Mouse (Mus musculus) megakaryocyte progenitor cell, adult 5-6 weeks (primary cell): ENCODE data around the gene Hspg2. TPM values are rescaled to one million over a fixed set of nuclear protein-coding genes. Genes with fewer than 3 reads are reported as not detected.

ENCODE experiments used
- ATAC-seq: replicated peaks from 2 replicates; pipeline ENCODE4 v1.8.0; 2016; ENCODE audit warnings: mild to moderate bottlenecking, moderate TSS enrichment, inconsistent platforms; ENCODE audit not compliant: poor library complexity
- total RNA-seq, 2 experiments: library from RNA; stranded (forward) in 1 of 2; stranded (reverse) in 1 of 2; fragments of 157-497, 149-512 nt in 1 of 2; fragments of 200-1000 nt in 1 of 2; gene quantifications; 2 replicates each; pipeline versions ENCODE4 v1.2.3 to v1.2.4; 2015 to 2017

The Hspg2 gene
- total RNA-seq, 2 experiments from 2014 or later = not detected

DNA sequence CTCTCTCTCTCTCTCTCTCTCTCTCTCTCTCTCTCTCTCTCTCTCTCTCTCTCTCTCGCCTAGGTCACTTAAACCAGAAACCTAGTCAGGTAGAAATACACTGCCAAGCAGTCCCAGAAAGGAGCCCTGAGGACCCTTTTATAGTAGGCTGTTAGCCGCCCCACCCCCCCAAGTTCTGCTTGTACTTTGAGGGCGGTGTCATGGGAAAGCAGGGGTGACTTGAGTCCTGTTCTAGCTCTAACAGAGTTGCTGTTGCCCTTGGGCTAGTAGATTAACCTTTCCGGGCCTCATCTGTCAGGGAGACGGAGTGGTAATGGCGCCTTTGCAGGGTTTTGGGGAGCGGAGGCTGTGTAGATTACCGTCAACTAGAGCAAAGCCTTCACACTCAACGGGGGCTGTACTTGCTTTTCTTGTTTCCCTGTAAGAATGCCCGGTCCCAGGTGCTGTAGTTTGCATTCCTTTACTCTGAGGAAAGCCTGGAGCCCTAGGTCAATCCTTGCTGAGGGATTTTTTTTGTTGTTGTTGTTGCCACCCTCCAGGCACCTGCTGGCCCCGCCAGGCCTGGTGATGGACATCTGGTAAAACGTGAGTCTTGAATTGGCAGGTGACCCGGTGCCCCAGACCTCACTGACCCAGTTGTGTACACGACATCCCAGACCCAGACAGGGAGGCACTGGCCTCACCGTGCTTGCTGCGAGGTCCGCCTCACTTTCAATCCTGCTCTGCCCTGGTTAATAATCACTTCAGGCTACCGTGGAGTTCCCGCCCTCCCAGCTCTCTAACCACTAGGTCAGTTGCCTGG, 11.8 kb downstream of the Hspg2 start:
- ATAC-seq = no peak

DNA sequence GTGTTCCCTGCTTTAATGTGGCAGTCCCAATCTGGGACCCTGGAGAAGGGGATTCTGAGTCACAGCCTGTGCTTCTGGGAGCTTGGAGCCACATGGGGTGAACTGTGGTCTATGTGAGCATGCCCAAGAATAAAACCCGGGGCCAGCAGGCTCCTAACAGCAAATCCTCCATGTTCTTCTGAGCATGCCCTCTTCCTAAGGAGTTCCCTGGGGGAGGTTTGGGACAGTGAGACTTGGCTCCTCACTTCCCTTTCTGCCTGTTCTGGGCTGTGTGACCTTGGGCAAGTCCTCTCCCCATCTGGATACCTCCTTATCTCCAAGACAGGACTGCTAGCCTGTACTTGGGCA, 12.4 kb downstream of the Hspg2 start:
- no peak for ATAC-seq

DNA sequence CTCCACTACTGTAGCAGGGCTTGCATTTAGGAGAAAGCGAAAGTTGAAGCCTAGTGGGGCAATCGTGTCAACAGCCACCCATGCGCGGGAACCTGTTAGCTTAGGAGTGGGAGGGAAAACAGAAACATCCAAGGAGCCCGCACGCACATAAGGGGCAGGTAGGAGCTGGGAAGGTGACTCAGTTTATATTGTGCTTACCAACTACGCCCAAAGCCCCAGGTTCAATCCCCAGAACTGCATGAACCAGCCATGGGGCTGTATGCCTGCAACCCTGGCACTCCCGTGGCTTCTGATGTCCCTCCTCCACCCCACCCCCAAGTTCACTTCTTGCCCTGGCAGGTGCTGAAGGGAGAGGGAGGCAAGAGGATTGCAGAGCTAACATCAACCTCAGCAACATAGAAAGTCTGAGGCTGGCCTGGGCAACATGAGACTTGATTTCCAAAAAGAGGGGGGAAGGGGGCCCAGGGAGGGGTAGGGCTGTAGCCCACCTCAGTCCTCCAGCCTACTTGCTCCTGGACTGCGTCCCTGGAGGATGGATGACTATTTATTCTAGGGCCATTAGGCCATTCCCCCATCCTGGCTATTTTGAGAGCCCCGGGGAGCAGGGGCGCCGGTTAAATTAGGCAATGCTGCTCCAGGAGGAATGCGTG, 12.9 kb downstream of the Hspg2 start:
- ATAC-seq = no peak

DNA sequence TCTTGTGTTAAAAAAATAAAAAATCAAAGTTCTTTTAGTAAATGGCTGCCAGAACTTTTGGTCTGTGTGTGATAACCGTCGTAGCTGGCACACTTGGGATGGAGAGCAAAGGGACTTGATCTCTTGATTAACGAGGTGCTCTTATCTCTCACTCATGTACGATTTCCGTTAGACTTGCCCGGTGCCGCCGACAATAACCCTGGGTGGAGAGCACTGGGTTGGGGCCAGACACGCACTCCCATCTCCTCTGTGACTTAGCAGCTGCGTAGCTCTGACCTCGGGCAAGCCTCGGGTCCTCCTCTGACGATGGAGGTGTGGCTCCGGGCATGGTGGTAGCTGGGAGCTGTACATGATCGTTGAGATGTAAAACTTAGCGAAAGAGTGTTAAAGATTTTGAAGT, 15.3 kb downstream of the Hspg2 start:
- ATAC-seq = peak; percentile 83

DNA sequence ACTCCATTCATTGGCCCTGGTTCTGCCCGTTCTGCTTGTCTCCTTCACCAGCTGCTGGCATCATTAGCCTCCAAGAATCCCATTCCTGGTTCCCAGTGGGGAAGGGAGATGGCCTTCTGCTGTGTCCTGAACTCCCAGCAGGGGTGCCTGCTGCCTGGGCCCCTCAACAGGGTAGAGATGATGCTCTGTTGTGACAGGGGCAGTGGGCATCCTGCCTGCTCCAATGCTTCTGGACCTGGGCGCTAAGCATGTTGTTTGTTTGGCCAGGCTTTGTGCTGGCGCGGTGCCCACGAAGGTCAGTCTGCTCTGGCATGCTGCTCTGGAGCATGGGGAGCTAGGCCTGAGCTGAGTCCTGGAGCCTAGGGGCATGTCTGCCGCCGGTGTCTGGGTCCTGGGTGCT, 16.0 kb downstream of the Hspg2 start:
- ATAC-seq = no peak

DNA sequence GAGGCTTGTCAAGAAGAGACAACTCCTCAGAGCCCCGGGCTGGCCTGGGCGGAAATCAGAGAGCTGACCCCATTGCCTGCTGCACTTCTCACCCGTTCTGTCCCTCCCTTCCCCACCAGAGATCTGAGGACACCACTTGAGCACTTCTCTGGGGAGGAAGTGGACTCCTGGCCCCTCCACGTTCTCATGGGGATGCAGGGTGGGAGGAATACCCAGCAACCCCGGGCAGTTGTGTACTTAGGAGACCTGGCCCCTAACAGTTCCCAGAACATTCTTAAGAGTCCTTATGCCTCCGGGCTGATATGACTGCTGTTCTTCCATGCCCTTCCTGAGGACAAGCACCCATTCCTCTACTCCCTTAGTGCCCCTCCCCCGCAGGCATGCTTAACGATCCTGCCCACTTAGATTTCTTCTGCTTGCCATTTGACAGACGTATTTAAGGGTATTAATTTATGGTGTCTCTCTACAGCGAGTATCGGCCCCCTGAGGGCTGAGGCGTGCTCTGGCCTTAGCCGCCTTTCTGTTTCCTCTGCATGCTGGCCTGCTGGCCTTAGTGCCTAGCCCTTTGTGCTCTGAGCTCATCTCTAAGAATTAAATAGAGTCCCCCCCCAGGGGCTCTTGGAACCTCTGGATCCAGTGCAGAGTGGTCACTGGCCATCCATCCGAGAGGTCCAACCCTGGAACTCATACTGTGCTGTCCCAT, 16.8 kb downstream of the Hspg2 start:
- ATAC-seq = no peak

DNA sequence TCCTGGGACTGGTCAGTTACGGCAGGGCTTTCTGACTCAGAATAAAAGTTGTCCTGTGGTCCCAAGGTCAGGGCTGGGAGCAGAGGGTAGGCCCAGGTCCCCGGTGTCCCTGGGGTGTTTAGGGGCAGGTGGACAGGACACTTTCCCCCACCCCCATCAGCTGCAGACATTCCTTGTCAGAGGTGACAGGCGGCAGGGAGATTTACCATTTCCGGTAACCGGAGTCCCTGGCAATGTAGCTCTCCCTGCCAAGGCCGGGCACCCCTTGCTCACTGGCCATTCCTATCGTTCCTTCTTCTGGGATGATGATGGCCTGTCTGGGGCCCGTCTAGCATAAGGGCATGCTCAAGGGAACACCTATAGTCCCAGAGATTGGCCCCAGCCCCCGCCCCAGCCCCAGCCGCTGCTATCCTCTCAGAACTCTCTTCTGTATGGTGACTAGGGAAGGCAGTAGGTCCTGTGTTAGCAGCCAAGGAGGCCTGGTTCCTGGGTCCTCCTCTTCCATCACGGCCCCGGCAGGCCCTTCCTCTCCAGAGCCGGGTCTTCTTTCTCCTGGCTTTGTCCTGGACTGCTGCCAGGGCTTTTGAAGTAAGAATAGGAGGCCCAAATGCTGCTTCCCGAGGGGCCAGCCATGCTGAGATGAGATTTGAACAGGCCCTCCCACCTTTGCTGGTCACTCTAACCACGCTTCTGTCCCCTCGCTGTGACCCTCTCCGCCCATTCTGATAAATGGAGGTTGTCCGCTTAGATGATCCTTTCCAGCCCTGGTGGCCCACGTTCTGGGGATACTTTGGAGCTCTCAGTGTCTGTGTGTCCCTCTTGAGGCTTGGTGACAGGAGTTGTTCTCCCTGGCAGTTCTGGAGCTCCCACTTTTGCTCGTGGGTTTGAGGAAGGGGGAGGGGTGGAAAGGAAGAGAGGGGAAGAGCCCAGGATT, 17.8 kb downstream of the Hspg2 start:
- ATAC-seq = no peak

DNA sequence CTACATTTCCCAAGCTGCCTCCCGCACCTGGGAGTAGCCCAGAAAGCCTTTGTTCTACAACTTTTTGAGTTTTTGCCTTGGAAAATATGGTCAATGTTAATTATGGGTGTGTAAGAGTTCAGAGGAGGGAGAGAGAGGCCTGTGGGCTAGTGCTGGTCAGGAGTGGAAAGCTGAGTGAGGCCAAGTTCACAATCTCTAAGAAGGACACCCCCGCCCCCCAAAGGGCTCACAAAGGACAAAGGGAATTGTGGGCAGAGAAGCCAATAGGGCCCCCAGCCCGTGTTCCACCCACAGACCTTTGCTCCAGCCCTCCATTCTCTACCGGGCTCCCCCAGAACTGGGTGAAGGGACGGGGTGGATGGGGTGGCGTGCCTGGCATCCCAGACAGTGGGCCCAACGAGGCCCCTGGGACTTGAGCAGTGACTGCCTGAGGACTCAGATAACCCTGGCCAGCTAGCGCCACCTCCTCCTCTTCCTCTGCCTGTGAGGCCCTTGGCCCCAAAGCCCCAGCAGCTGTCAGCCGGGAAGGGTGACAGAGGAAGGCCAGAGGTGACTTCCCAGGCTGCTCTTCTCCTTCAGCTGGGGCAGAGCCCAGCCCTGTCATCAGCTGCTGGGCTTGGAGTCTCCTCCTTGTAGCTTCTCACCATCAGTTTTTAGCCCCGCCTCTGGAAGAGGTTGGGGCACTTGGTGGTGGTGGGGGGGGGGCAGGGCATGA, 18.9 kb downstream of the Hspg2 start:
- no peak for ATAC-seq

DNA sequence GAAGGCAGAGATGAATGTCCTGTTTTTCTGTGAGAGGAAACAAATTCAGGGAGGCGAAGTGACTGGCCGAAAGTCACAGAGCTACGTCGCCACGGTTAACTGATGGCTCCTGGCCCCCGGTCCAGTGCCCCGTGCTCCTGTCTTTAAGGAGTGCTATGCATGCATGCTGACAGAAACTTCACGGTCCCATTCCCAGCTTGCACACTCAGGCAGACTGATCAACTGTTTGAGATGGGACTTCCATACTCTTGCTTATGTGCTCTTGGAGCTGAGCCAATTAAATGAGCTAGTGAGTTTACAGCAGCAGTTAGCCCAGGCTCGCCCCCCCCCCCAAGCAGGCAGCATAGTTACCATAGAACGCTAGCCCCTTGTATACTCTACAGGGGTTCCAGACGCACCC, 19.5 kb downstream of the Hspg2 start:
- no peak for ATAC-seq

DNA sequence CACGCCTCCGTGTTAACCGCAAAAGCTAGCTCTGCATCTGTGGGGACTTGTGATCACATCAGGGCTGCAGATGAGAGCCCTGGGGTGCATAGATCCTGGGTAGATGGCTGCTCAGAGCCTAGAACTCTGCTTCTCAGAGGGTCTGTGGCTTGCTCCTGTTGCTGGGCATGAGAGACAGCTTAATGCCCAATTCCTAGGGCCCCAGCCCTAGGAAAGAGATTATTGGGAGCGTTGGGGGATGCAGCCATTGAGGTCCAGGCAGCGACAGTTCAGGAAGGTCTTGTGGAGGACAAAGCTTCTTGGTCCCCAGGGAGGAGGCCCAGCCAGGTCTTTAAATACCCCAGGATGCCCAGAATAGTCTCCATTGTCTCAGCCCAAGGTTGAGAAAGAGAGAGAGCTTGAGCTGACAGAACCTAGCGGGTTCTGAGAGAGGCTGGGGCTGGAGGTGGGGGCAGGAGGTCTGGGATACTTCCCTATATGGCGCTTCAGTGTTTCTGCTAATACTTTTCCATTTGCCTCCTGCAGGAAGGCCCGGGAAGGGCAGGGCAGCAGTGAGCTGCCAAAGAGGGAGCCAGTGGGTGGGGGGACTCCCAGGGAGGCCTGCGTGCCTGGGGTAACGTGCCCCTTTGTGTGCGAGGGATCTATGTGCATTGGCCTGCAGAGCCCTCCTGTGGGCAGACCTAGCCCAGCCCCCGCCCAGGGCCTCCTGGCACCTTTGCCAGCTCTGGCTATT, 20.2 kb downstream of the Hspg2 start:
- ATAC-seq = 0 out of 2 replicates have a peak, but pooled peaks have one; percentile 23

DNA sequence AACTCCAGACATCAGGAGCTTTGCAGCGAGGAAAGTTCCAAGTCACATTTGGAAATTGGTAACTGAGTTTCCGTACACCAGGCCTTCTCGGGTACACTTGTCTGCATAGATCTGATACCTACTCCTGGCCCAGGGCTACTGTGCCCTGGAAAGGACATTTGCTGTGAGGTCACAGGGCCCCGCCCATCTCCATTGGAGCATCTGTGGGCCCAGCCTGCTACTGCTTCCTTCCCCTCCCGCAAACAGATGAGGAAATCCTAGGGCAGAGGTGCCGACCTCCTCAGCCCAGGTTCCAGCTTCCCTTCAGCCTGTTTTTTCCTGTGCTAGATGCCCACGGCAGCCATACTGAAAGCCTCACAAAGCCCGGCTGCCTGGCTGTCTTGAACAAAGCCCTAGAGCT, 21.4 kb downstream of the Hspg2 start:
- ATAC-seq = no peak

DNA sequence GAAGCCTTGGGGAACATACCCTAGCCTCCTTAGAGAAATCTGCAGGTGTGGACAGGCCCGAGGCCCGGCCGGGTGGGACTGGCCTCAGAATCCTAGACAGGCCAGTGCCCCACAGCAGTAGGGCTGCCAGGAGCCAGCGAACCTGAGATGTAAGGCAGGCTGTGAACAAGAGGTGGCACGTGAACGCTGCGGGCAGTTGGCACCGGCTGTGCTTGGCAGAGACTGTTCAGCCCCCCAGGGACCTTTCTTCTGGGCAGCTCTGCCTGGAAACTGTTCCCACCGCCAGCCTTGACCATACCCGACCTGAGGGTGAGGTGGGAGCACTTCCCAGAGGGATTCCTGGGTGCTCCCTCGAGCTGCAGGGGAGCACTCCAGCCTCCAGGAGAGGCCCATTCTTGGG, 24.0 kb downstream of the Hspg2 start:
- no peak for ATAC-seq

DNA sequence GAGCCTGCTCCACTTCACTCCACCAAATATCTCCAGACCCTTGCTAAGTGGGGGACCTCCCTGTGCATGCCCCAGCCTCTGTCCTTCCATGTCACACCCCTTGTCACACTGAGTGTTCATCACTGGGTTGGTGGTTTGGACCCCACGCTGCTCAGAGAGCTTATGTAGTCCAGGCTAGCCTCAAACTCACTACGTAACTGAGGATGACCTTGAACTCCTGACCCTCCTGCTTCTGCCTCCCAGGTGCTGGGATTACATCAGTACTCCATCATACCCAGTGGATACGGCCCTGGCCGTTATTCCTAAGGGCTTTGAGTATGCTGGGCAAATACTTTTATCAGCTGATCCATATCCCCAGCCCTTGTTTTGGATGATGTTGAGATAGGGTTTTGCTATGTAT, 24.6 kb downstream of the Hspg2 start:
- ATAC-seq = no peak

DNA sequence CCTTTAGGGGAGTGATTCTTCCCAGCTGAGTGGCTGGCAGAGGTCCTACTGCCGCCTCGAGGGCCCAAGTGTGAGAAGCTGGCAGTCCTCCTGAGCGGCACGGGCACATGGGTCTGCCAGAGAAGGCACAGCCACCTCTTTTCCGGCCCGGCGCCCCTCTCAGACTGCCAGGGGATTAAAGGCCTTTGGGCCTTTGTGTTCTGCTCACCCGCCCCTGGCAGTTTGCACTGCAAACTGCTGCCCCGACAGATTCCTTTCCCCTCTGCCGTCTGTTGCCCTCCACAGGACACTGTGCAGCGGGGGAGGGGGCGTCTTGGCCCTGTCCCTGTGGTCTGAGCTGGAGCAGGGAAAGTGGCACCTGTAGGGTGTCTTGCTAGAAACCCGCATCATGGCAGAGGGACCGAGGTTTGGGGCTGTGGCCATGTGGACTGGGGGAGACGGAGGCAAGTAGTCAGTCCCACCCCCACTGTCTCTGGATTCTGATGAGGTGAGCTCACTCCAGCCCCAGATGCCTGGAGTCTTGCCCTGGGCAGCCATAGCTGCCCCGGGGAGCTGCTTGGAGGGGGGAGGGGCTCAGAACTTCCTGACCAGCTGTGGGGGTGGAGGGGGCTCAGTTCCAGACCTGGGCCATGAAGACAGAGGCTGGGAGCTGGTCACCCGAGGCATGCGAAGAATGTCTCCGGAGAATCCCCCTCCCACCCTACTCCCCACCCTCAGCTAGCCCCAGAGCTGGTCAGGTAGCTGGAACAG, 26.4 kb downstream of the Hspg2 start:
- ATAC-seq = no peak

DNA sequence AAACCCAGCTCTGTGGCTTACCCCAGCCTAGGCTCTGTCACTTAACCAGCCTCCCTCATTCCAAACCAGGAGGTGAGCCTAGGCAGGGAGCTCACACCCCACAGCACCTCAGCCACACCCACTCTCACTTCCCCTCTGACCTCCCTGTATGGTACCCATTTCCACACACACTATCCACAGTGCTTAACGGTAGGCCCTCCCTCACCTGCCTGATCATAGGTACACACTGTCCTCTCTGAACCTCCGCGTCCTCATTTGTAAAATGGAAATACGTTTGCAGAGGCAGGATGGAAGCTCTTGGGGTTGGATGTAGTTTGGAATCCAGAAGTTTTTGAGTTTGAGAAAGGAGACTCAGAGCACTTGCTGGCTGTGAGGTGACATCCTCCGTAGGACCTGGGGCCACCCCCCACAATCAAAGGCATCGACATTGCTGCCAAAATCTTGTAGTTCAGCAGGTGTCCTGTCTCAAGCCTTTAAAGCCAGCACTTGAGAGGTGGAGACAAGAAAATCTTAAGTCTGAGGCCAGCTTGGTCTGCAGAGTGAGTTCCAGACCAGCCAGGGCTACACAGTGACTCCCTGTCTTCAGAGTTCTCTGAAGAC, 27.0 kb downstream of the Hspg2 start:
- no peak for ATAC-seq

DNA sequence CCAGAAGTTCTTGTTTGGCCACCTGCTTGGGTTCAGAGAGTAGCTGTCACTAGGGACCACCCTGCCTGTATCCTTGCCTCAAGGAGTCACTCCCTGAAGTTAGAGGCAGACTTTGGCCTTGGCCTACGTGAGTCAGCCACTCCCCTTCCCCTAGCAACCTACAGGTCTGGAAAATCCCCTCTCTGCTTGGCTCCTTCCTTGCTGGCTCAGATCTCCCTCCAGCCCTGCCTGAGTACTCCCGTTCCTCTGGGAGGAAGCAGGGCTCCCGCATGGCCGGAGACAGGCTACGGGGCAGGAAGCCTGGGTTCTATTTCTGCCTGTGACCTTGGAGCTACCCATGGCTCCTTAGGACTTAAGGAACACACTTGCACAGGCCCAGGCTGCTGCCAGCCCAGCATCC, 28.8 kb downstream of the Hspg2 start:
- no peak for ATAC-seq

DNA sequence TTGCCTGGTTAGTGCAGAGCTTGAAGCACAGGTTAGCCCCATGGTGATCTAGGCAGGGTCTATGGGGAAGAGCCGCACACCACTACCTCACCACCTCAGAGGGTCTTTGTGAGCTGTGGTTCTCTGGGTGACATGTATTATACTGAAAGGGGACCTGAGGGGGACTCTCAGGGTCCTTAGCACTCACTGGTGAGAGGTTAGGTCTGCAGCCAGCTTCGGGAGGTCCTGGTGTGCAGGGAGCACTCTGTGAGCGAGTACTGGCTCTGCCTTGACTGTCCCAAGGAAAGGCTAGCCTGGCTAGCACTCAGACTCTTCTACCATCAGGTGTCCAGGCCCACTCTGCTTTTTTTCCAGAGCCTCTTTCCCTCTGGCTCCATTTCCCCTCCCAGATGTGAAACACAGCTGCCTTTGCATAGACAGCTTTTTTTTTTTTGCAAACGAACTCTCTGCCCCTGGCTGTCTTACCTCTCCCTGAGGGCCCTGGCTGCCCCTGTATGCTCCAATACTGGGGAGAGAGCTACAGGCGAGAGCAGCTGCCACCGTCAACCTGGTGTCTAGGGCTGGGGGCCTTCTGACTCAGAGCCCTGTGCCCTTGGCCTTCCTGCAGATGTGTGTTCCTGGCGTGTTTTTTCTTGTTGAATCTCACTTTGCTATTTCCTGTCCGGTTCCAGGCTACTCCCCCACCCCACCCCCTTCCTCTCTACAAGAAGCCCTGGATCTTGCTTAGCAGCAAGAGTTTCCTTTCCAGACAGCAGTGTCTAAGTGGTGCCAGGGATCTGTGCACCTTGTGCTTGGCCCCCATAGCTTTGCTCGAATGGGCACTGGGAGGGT, 29.5 kb downstream of the Hspg2 start:
- ATAC-seq = no peak
